Mouse (Mus musculus): ENCODE measurements around the gene Reg4. TPM values are rescaled to one million over a fixed set of nuclear protein-coding genes. Genes with fewer than 3 reads are reported as not detected.

Reg4 gene
- polyA plus RNA-seq, 1 experiment from 2014 or later = not detected

DNA sequence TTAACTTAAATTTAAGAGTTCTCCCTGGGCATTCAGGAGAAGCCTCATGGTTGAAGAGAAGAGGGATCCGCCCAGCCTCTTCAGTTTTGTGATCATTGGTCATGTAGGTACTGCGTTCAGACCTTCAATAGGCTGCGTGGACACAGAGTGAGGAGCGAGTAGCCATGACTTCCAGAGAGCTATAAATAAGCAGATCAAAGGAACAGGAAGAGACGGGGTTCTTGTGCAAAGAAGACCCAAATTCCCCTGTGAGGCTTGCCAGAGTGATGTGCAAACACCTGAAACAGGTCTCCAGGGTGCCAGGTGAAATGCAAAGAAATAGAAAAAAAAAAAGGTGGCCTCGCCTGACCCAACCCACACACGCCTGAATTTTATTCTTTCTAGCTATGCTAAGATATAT is 8.0 kb downstream of the Reg4 start:
- CTCF ChIA-PET = interaction anchor here (0.8 to 2.1 kb wide), 5 partner anchors 9 to 132 kb away, joined by 3 to 8 read pairs (median 4); no protein-coding TSS in a partner anchor
- POLR2A ChIA-PET = no interaction called here
- no peak for TF ChIP-seq CTCF (IDR thresholded peaks at IDR 0.05)
- DNase-seq (ENCODE audit: low read depth, low spot score) (no peak), ATAC-seq (no peak)
- in situ Hi-C loops (cut with MboI; ENCODE audit: low pct_unique_long_range_greater_than_20kb) = loop anchor here (5.0 kb wide), 2 partner anchors 82 to 303 kb away; no protein-coding TSS in a partner anchor
- no peaks in the 10 kb centered on the region for H3K27me3 ChIP-seq

DNA sequence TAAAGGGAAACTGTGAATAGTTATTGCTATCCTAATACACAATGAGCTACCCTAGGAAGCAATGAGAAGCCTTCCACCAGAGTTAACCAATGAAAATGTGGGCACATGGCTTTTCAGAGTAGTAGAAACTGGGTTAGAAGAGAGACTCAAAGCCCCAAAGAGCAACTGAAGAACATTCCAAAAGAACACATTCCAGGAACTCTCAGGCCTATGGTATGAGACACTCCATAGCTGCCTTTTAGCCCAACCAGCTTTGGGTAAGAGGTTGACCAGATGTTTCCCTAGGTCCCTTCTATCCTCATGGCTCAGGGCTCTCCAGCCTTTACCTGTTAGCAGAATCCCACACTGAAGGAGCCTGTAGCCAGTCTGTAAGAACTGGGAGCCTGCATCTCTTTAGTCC is 11.5 kb downstream of the Reg4 start:
- no peak for TF ChIP-seq CTCF (IDR thresholded peaks at IDR 0.05)
- ATAC-seq (peak; percentile 50), DNase-seq (ENCODE audit: low read depth, low spot score) (no peak)
- in situ Hi-C loops (cut with MboI; ENCODE audit: low pct_unique_long_range_greater_than_20kb) = no loop called here
- CTCF ChIA-PET = interaction anchor here (1.0 to 8.5 kb wide), 3 partner anchors 8 to 48 kb away, joined by 3 to 58 read pairs (median 4); no protein-coding TSS in a partner anchor
- POLR2A ChIA-PET = no interaction called here
- no peaks in the 10 kb centered on the region for H3K27me3 ChIP-seq

GRCm38 (mm10) chr3:98236266-98236665 is 14.3 kb downstream of the Reg4 start:
- DNase-seq (ENCODE audit: low read depth, low spot score) (no peak), ATAC-seq (no peak)
- ChIA-PET POLR2A (no interaction called here), CTCF (interaction anchor here (1.3 to 8.5 kb wide), 4 partner anchors 11 to 76 kb away, joined by 3 to 58 read pairs (median 3); no protein-coding TSS in a partner anchor)
- no peaks in the 10 kb centered on the region for H3K27me3 ChIP-seq
- in situ Hi-C loops (cut with MboI; ENCODE audit: low pct_unique_long_range_greater_than_20kb) = no loop called here
- TF ChIP-seq CTCF (IDR thresholded peaks at IDR 0.05) = no peak

GRCm38 (mm10) chr3:98237240-98237639 is 15.3 kb downstream of the Reg4 start:
- POLR2A ChIA-PET = no interaction called here
- no peak for ATAC-seq
- H3K27me3 ChIP-seq = no peaks in the 10 kb centered on the region
- no peak for DNase-seq (ENCODE audit: low read depth, low spot score)
- in situ Hi-C loops (cut with MboI; ENCODE audit: low pct_unique_long_range_greater_than_20kb) = no loop called here
- CTCF ChIA-PET = interaction anchor here (1.0 to 8.5 kb wide), 2 partner anchors 12 to 70 kb away, joined by 3 to 58 read pairs; no protein-coding TSS in a partner anchor
- no peak for TF ChIP-seq CTCF (IDR thresholded peaks at IDR 0.05)

- POLR2A ChIA-PET = no interaction called here
- no peak for TF ChIP-seq CTCF (IDR thresholded peaks at IDR 0.05)
- CTCF ChIA-PET = interaction anchor here (0.7 to 8.5 kb wide), 5 partner anchors 8 to 364 kb away, joined by 3 to 58 read pairs (median 3); partner anchors contain the start of gene Hmgcs2
- in situ Hi-C loops (cut with MboI; ENCODE audit: low pct_unique_long_range_greater_than_20kb) = no loop called here
- DNase-seq (ENCODE audit: low read depth, low spot score) = no peak
- no peaks in the 10 kb centered on the region for H3K27me3 ChIP-seq
- ATAC-seq = no peak
These were observed 16.2 kb downstream of the Reg4 start for GRCm38 (mm10) chr3:98238150-98238549.

- no peak for ATAC-seq
- TF ChIP-seq CTCF (IDR thresholded peaks at IDR 0.05) = no peak
- ChIA-PET POLR2A (no interaction called here), CTCF (no interaction called here)
- DNase-seq (ENCODE audit: low read depth, low spot score) = no peak
- in situ Hi-C loops (cut with MboI; ENCODE audit: low pct_unique_long_range_greater_than_20kb) = no loop called here
- no peaks in the 10 kb centered on the region for H3K27me3 ChIP-seq
These were observed 20.1 kb downstream of the Reg4 start for GRCm38 (mm10) chr3:98242051-98242450.

GRCm38 (mm10) chr3:98242458-98243037 is 20.6 kb downstream of the Reg4 start:
- DNase-seq (ENCODE audit: low read depth, low spot score) (no peak), ATAC-seq (no peak)
- in situ Hi-C loops (cut with MboI; ENCODE audit: low pct_unique_long_range_greater_than_20kb) = no loop called here
- H3K27me3 ChIP-seq = no peaks in the 10 kb centered on the region
- no peak for TF ChIP-seq CTCF (IDR thresholded peaks at IDR 0.05)
- POLR2A ChIA-PET = no interaction called here
- CTCF ChIA-PET = no interaction called here

- H3K27me3 ChIP-seq = no peaks in the 10 kb centered on the region
- in situ Hi-C loops (cut with MboI; ENCODE audit: low pct_unique_long_range_greater_than_20kb) = no loop called here
- TF ChIP-seq CTCF (IDR thresholded peaks at IDR 0.05) = no peak
- ChIA-PET POLR2A (no interaction called here), CTCF (interaction anchor here (1.5 to 3.1 kb wide), 2 partner anchors 10 to 19 kb away, joined by 5 to 12 read pairs; no protein-coding TSS in a partner anchor)
- ATAC-seq (no peak), DNase-seq (ENCODE audit: low read depth, low spot score) (no peak)
These were observed 23.9 kb downstream of the Reg4 start for GRCm38 (mm10) chr3:98245892-98246291.

DNA sequence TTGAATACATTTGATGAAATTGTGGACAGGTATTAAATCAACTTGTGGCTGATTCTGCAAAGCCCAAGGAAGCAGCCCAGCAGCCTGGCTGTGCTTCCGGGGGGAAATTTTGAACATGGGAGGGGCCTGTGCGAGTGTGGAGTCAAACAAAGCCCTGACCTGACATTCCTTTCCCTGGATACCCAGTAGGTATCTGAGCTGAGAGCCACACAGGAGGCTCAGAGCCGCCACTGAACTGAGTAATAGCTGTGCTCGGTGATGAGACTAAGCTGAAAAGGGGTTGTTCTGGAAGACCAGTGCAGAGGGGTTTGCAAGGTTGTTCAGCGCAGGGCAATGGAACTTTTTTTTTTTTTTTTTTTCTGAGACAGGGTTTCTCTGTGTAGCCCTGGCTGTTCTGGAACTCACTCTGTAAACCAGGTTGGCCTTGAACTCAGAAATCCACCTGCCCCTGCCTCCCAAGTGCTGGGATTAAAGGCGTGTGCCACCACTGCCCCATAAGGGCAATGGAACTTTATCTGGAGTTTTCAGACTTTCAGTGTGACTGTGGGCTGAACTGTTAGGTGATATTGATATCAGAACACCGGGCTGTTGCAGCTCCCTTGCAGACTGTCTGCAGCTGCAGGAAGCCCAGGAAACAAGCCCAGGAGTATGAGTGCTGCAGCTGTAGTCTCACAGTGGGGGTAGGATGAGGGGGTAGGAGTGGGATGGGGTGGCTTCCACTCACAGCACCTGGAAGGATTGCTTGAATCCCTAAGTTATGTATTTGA is 25.2 kb downstream of the Reg4 start:
- no peak for TF ChIP-seq CTCF (IDR thresholded peaks at IDR 0.05)
- DNase-seq (ENCODE audit: low read depth, low spot score) = no peak
- ChIA-PET CTCF (interaction anchor here (1.1 to 3.1 kb wide), 3 partner anchors 9 to 20 kb away, joined by 4 to 12 read pairs (median 5); no protein-coding TSS in a partner anchor), POLR2A (interaction anchor here (0.7 kb wide), 2 partner anchors 23 to 47 kb away, joined by 3 to 4 read pairs; no protein-coding TSS in a partner anchor)
- in situ Hi-C loops (cut with MboI; ENCODE audit: low pct_unique_long_range_greater_than_20kb) = no loop called here
- H3K27me3 ChIP-seq = no peaks in the 10 kb centered on the region
- ATAC-seq = peak; percentile 44

DNA sequence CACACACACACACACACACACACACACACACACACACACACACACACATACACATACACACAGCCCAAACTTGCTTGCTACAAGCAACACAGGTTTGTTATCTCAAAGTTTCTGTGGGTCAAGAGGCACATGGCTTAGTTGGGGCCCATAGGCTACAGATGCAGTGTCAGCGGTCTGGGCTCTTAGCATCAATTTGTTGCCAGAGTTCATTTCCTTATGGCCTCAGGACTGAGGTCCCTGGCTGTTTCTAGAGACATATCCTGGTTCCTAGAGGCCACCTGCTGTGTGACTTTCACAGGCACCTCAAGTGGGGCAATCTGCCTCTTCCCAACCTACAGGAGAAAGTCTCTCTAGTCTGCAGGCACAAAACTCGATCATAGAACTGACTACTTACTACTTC is 27.4 kb downstream of the Reg4 start:
- DNase-seq (ENCODE audit: low read depth, low spot score) = no peak
- no peak for TF ChIP-seq CTCF (IDR thresholded peaks at IDR 0.05)
- POLR2A ChIA-PET = no interaction called here
- in situ Hi-C loops (cut with MboI; ENCODE audit: low pct_unique_long_range_greater_than_20kb) = no loop called here
- ATAC-seq = no peak
- no peaks in the 10 kb centered on the region for H3K27me3 ChIP-seq
- CTCF ChIA-PET = no interaction called here

Data from Patski (cell line).